Mouse (Mus musculus): Measurements from ENCODE around the gene Fbxl13.
"Not testable (repeated sequence)": the region's sequence is repeated elsewhere in the genome, so short reads cannot be mapped to it uniquely, and the experiment has no call there.

The Fbxl13 gene

GRCm38 (mm10) chr5:21658623-21659395 is 13.4 kb upstream of the Fbxl13 start:
- in situ Hi-C loops (cut with MboI; ENCODE audit: low sequenced_read_pairs) = no loop called here

GRCm38 (mm10) chr5:21658038-21658437 is 12.6 kb upstream of the Fbxl13 start:
- in situ Hi-C loops (cut with MboI; ENCODE audit: low sequenced_read_pairs) = no loop called here

- in situ Hi-C loops (cut with MboI; ENCODE audit: low sequenced_read_pairs) = no loop called here
Measured at GRCm38 (mm10) chr5:21656912-21657311, 11.5 kb upstream of the Fbxl13 start.

GRCm38 (mm10) chr5:21651885-21652612 is 6.6 kb upstream of the Fbxl13 start:
- in situ Hi-C loops (cut with MboI; ENCODE audit: low sequenced_read_pairs) = loop anchor here (5.0 kb wide), 1 partner anchor 85 kb away; the partner anchor contains the start of gene Pmpcb

GRCm38 (mm10) chr5:21650736-21651135 is 5.3 kb upstream of the Fbxl13 start:
- in situ Hi-C loops (cut with MboI; ENCODE audit: low sequenced_read_pairs) = loop anchor here (5.0 kb wide), 1 partner anchor 87 kb away; the partner anchor contains the start of gene Pmpcb

GRCm38 (mm10) chr5:21646133-21646491 is 678 bp upstream of the Fbxl13 start:
- in situ Hi-C loops (cut with MboI; ENCODE audit: low sequenced_read_pairs) = no loop called here

GRCm38 (mm10) chr5:21644891-21645438 is 469 bp downstream of the Fbxl13 start:
- in situ Hi-C loops (cut with MboI; ENCODE audit: low sequenced_read_pairs) = no loop called here

GRCm38 (mm10) chr5:21643606-21644005 is 1.8 kb downstream of the Fbxl13 start:
- in situ Hi-C loops (cut with MboI; ENCODE audit: low sequenced_read_pairs) = no loop called here

GRCm38 (mm10) chr5:21640961-21641360 is 4.5 kb downstream of the Fbxl13 start:
- in situ Hi-C loops (cut with MboI; ENCODE audit: low sequenced_read_pairs) = no loop called here

- in situ Hi-C loops (cut with MboI; ENCODE audit: low sequenced_read_pairs) = no loop called here
Measured at GRCm38 (mm10) chr5:21625916-21626315, 19.5 kb downstream of the Fbxl13 start.

- in situ Hi-C loops (cut with MboI; ENCODE audit: low sequenced_read_pairs) = no loop called here
Measured at GRCm38 (mm10) chr5:21616450-21617009, 28.9 kb downstream of the Fbxl13 start.

GRCm38 (mm10) chr5:21614299-21614698 is 31.1 kb downstream of the Fbxl13 start:
- in situ Hi-C loops (cut with MboI; ENCODE audit: low sequenced_read_pairs) = not testable (repeated sequence)

- in situ Hi-C loops (cut with MboI; ENCODE audit: low sequenced_read_pairs) = no loop called here
Measured at GRCm38 (mm10) chr5:21610996-21611395, 34.4 kb downstream of the Fbxl13 start.

GRCm38 (mm10) chr5:21608311-21609304 is 36.8 kb downstream of the Fbxl13 start:
- in situ Hi-C loops (cut with MboI; ENCODE audit: low sequenced_read_pairs) = no loop called here

GRCm38 (mm10) chr5:21605936-21606335 is 39.5 kb downstream of the Fbxl13 start:
- in situ Hi-C loops (cut with MboI; ENCODE audit: low sequenced_read_pairs) = no loop called here

- in situ Hi-C loops (cut with MboI; ENCODE audit: low sequenced_read_pairs) = loop anchor here (10.0 kb wide), 1 partner anchor 335 kb away; no protein-coding TSS in a partner anchor
Measured at GRCm38 (mm10) chr5:21599961-21600360, 45.5 kb downstream of the Fbxl13 start.

- in situ Hi-C loops (cut with MboI; ENCODE audit: low sequenced_read_pairs) = loop anchor here (10.0 kb wide), 1 partner anchor 335 kb away; no protein-coding TSS in a partner anchor
Measured at GRCm38 (mm10) chr5:21599536-21599935, 45.9 kb downstream of the Fbxl13 start.

- in situ Hi-C loops (cut with MboI; ENCODE audit: low sequenced_read_pairs) = loop anchor here (10.0 kb wide), 1 partner anchor 328 kb away; no protein-coding TSS in a partner anchor
Measured at GRCm38 (mm10) chr5:21593201-21593709, 52.2 kb downstream of the Fbxl13 start.

GRCm38 (mm10) chr5:21592106-21592505 is 53.3 kb downstream of the Fbxl13 start:
- in situ Hi-C loops (cut with MboI; ENCODE audit: low sequenced_read_pairs) = loop anchor here (10.0 kb wide), 1 partner anchor 327 kb away; no protein-coding TSS in a partner anchor

- in situ Hi-C loops (cut with MboI; ENCODE audit: low sequenced_read_pairs) = loop anchor here (10.0 kb wide), 1 partner anchor 143 kb away; no protein-coding TSS in a partner anchor
Measured at GRCm38 (mm10) chr5:21588220-21588619, 57.2 kb downstream of the Fbxl13 start.

Data from CH12F3 (cell line).